Mouse (Mus musculus) forebrain, embryonic 15.5 days (tissue): Measurements from ENCODE around the gene Sin3a. TPM values are rescaled to one million over a fixed set of nuclear protein-coding genes. Genes with fewer than 3 reads are reported as not detected.
A peak's percentile ranks its signal among the peaks of the same experiment; 100 is the strongest.

Source experiments
- ATAC-seq: fragments of 200-750 bp; cut with Nextera tagmentation; replicated peaks from 2 replicates; pipeline ENCODE4 v1.8.0; 2017; ENCODE audit warnings: mild to moderate bottlenecking, moderate TSS enrichment, moderate library complexity
- H3K27ac ChIP-seq: fragments of 300-500 bp; sonication (generic); replicated peaks from 2 replicates; pipeline ENCODE4 v1.5.1; 2015; ENCODE audit warnings: mild to moderate bottlenecking, inconsistent platforms
- H3K27me3 ChIP-seq: fragments of 300-500 bp; sonication (generic); 2 replicates; pipeline ENCODE4 v1.6.1; 2015; ENCODE audit warnings: inconsistent platforms
- H3K36me3 ChIP-seq: fragments of 300-500 bp; sonication (generic); 2 replicates; pipeline ENCODE4 v1.6.1; 2015; ENCODE audit warnings: mild to moderate bottlenecking, inconsistent platforms
- H3K4me1 ChIP-seq: fragments of 300-500 bp; sonication (generic); 2 replicates; pipeline ENCODE4 v1.6.1; 2015; ENCODE audit warnings: inconsistent platforms
- H3K4me2 ChIP-seq: fragments of 300-500 bp; sonication (generic); replicated peaks from 2 replicates; pipeline ENCODE4 v1.6.1; 2015; ENCODE audit warnings: mild to moderate bottlenecking, inconsistent platforms
- H3K4me3 ChIP-seq: fragments of 300-500 bp; sonication (generic); 2 replicates; pipeline ENCODE4 v1.5.1; 2015; ENCODE audit warnings: mild to moderate bottlenecking, inconsistent platforms
- H3K9ac ChIP-seq: fragments of 300-500 bp; sonication (generic); replicated peaks from 2 replicates; pipeline ENCODE4 v1.6.1; 2015; ENCODE audit warnings: mild to moderate bottlenecking, inconsistent platforms
- H3K9me3 ChIP-seq: fragments of 300-500 bp; sonication (generic); 2 replicates; pipeline ENCODE4 v1.6.1; 2016; ENCODE audit warnings: inconsistent platforms
- WGBS: fragments of 180-500 bp; shearing (Covaris S2); methylation state at CpG from one replicate; pipeline ENCODE4 v1.1.7; 2015; ENCODE audit warnings: mixed read lengths; 5-methylcytosine and 5-hydroxymethylcytosine counted together
- polyA plus RNA-seq: library from polyadenylated mRNA; unstranded; fragments of >200 nt; fragmentation: Nextera tagmentation; extraction: Ambion mirVana; gene quantifications from 2 replicates; pipeline ENCODE4 v1.2.1, GENCODE M21; 2015

The Sin3a gene
- polyA plus RNA-seq, 1 experiment from 2014 or later: 27.6 TPM

- H3K36me3 ChIP-seq: peaks cover 53% of the 10 kb centered on the region
- H3K9me3 ChIP-seq: no peaks in the 10 kb centered on the region
- ATAC-seq: no peak
- no peak overlapping the region for H3K4me2 ChIP-seq
- H3K9ac ChIP-seq: no peak overlapping the region
- H3K4me1 ChIP-seq: no peaks in the 10 kb centered on the region
- no peak overlapping the region for H3K4me3 ChIP-seq
- H3K27me3 ChIP-seq: no peaks in the 10 kb centered on the region
- H3K27ac ChIP-seq: no peak overlapping the region
- 88% methylated on average over 5 of the region's 5 CpGs for WGBS
These were observed 67.7 kb downstream of the Sin3a start for GRCm38 (mm10) chr9:57139571-57139970.

GRCm38 (mm10) chr9:57141417-57142353 is 69.8 kb downstream of the Sin3a start:
- H3K4me3 ChIP-seq: no peak overlapping the region
- no peak overlapping the region for H3K9ac ChIP-seq
- H3K27me3 ChIP-seq: no peaks in the 10 kb centered on the region
- H3K27ac ChIP-seq: no peak overlapping the region
- ATAC-seq: no peak
- no peaks in the 10 kb centered on the region for H3K9me3 ChIP-seq
- peaks cover 2% of the 10 kb centered on the region for H3K4me1 ChIP-seq
- H3K36me3 ChIP-seq: peaks cover 49% of the 10 kb centered on the region
- 91% methylated on average over 17 of the region's 17 CpGs for WGBS
- no peak overlapping the region for H3K4me2 ChIP-seq

- Histone ChIP-seq H3K4me1 (peaks cover 11% of the 10 kb centered on the region), H3K36me3 (peaks cover 35% of the 10 kb centered on the region), H3K4me3 (no peak overlapping the region), H3K27ac (no peak overlapping the region), H3K9ac (no peak overlapping the region), H3K9me3 (no peaks in the 10 kb centered on the region), H3K4me2 (no peak overlapping the region), H3K27me3 (no peaks in the 10 kb centered on the region)
- no peak for ATAC-seq
- 83% methylated on average over 11 of the region's 11 CpGs for WGBS
These were observed 71.4 kb downstream of the Sin3a start for GRCm38 (mm10) chr9:57143212-57143611.

GRCm38 (mm10) chr9:57144830-57145229 is 73.0 kb downstream of the Sin3a start:
- Histone ChIP-seq H3K4me3 (no peak overlapping the region), H3K27ac (no peak overlapping the region), H3K36me3 (peaks cover 26% of the 10 kb centered on the region), H3K27me3 (no peaks in the 10 kb centered on the region), H3K9ac (no peak overlapping the region), H3K4me1 (peaks cover 21% of the 10 kb centered on the region), H3K9me3 (no peaks in the 10 kb centered on the region), H3K4me2 (no peak overlapping the region)
- WGBS: 89% methylated on average over 8 of the region's 8 CpGs
- no peak for ATAC-seq

- H3K4me3 ChIP-seq: peak overlapping the region; percentile 57; the same call in 1 of the 2 replicates
- H3K9me3 ChIP-seq: no peaks in the 10 kb centered on the region
- ATAC-seq: no peak
- H3K27me3 ChIP-seq: no peaks in the 10 kb centered on the region
- H3K4me1 ChIP-seq: peaks cover 21% of the 10 kb centered on the region
- 87% methylated on average over 17 of the region's 17 CpGs for WGBS
- no peak overlapping the region for H3K9ac ChIP-seq
- H3K4me2 ChIP-seq: 0 out of 2 replicates have a peak overlapping the region, but pooled peaks have one; percentile 81
- no peak overlapping the region for H3K27ac ChIP-seq
- H3K36me3 ChIP-seq: peaks cover 10% of the 10 kb centered on the region
These were observed 74.7 kb downstream of the Sin3a start for GRCm38 (mm10) chr9:57146451-57147066.

GRCm38 (mm10) chr9:57147205-57148143 is 75.6 kb downstream of the Sin3a start:
- Histone ChIP-seq H3K4me2 (peak overlapping the region; percentile 81), H3K4me3 (peak overlapping the region; percentile 57), H3K27ac (peak overlapping the region; percentile 91), H3K9ac (peak overlapping the region; percentile 73), H3K4me1 (peaks cover 21% of the 10 kb centered on the region), H3K27me3 (no peaks in the 10 kb centered on the region), H3K9me3 (no peaks in the 10 kb centered on the region), H3K36me3 (peaks cover under 1% of the 10 kb centered on the region; the same call in 1 of the 2 replicates)
- WGBS: 7% methylated on average over 19 of the region's 19 CpGs
- ATAC-seq: peak; percentile 42

- H3K4me1 ChIP-seq: peaks cover 21% of the 10 kb centered on the region
- under 1% methylated on average over 27 of the region's 27 CpGs for WGBS
These were observed 76.5 kb downstream of the Sin3a start, which contains the start of gene Neil1 for GRCm38 (mm10) chr9:57148144-57148878. Gene Neil1 (minus strand): TSS chr9:57148305.

GRCm38 (mm10) chr9:57149021-57149420 is 77.2 kb downstream of the Sin3a start:
- no peak for ATAC-seq
- peak overlapping the region; percentile 91 for H3K27ac ChIP-seq
- H3K9ac ChIP-seq: peak overlapping the region; percentile 73
- peaks cover 21% of the 10 kb centered on the region for H3K4me1 ChIP-seq
- WGBS: 65% methylated on average over 6 of the region's 6 CpGs
- peak overlapping the region; percentile 81 for H3K4me2 ChIP-seq
- no peaks in the 10 kb centered on the region for H3K9me3 ChIP-seq
- peak overlapping the region; percentile 57 for H3K4me3 ChIP-seq
- no peaks in the 10 kb centered on the region for H3K27me3 ChIP-seq
- no peaks in the 10 kb centered on the region for H3K36me3 ChIP-seq

More at GRCm38 (mm10) chr9:57148144-57148878, 76.5 kb downstream of the Sin3a start, which contains the start of gene Neil1:
- H3K27me3 ChIP-seq: no peaks in the 10 kb centered on the region
- H3K9me3 ChIP-seq: no peaks in the 10 kb centered on the region
- ATAC-seq: peak; percentile 92
- H3K27ac ChIP-seq: peak within 1 kb of the TSS; percentile 91
- H3K4me3 ChIP-seq: peak within 1 kb of the TSS; percentile 57
- peak within 1 kb of the TSS; percentile 73 for H3K9ac ChIP-seq
- H3K4me2 ChIP-seq: peak within 1 kb of the TSS; percentile 81
- H3K36me3 ChIP-seq: no peaks in the 10 kb centered on the region

GRCm38 (mm10) chr9:57150192-57150591 is 78.4 kb downstream of the Sin3a start:
- H3K27me3 ChIP-seq: no peaks in the 10 kb centered on the region
- H3K36me3 ChIP-seq: no peaks in the 10 kb centered on the region
- H3K4me2 ChIP-seq: no peak overlapping the region
- H3K4me1 ChIP-seq: peaks cover 21% of the 10 kb centered on the region
- H3K9ac ChIP-seq: no peak overlapping the region
- H3K9me3 ChIP-seq: no peaks in the 10 kb centered on the region
- no peak overlapping the region for H3K27ac ChIP-seq
- ATAC-seq: no peak
- no peak overlapping the region for H3K4me3 ChIP-seq
- WGBS: 86% methylated on average over 5 of the region's 5 CpGs

GRCm38 (mm10) chr9:57152331-57152730 is 80.5 kb downstream of the Sin3a start:
- Histone ChIP-seq H3K4me3 (no peak overlapping the region), H3K27ac (no peak overlapping the region), H3K27me3 (no peaks in the 10 kb centered on the region), H3K9ac (no peak overlapping the region), H3K4me1 (peaks cover 24% of the 10 kb centered on the region), H3K36me3 (no peaks in the 10 kb centered on the region), H3K4me2 (no peak overlapping the region), H3K9me3 (no peaks in the 10 kb centered on the region)
- 35% methylated on average over 6 of the region's 6 CpGs for WGBS
- no peak for ATAC-seq

- no peak overlapping the region for H3K4me2 ChIP-seq
- no peaks in the 10 kb centered on the region for H3K27me3 ChIP-seq
- no peaks in the 10 kb centered on the region for H3K9me3 ChIP-seq
- H3K4me1 ChIP-seq: peaks cover 22% of the 10 kb centered on the region
- H3K4me3 ChIP-seq: no peak overlapping the region
- no peak overlapping the region for H3K27ac ChIP-seq
- ATAC-seq: no peak
- 89% methylated on average over 7 of the region's 7 CpGs for WGBS
- H3K9ac ChIP-seq: no peak overlapping the region
- H3K36me3 ChIP-seq: no peaks in the 10 kb centered on the region
These were observed 84.5 kb downstream of the Sin3a start for GRCm38 (mm10) chr9:57156383-57156782.
